Mouse (Mus musculus) embryo, embryonic 11.5 days (tissue): ENCODE measurements around the gene Cd180.
"Not testable (repeated sequence)": the region's sequence is repeated elsewhere in the genome, so short reads cannot be mapped to it uniquely, and the experiment has no call there.

ENCODE experiments used
- DNase-seq: peaks from one replicate; pipeline ENCODE4 v3.0.0-alpha.2; 2012; ENCODE audit warnings: low read depth, low spot score

The Cd180 gene

GRCm38 (mm10) chr13:102677602-102678001 lies 15.8 kb upstream of the Cd180 start:
- DNase-seq = not testable (repeated sequence)

DNA sequence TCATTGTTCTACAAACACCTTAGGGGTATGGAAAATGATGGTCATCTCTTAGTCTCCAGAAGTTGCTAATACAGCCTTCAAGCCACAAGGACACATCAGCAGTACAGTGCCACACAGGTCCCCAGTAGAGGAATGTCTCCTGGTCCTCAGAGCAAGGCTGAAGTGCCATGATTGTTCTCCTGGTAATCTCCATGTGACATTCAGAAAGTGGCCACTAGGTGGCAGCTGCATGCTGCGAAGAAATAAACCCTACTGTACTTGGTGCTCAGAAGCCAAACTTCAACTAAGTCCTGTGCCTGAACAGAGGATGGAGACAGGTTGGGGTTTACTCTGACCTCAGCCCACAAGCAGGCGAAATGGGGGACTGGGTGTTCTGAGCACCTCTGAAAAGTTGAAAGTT lies 14.9 kb upstream of the Cd180 start:
- DNase-seq = peak; percentile 66

DNA sequence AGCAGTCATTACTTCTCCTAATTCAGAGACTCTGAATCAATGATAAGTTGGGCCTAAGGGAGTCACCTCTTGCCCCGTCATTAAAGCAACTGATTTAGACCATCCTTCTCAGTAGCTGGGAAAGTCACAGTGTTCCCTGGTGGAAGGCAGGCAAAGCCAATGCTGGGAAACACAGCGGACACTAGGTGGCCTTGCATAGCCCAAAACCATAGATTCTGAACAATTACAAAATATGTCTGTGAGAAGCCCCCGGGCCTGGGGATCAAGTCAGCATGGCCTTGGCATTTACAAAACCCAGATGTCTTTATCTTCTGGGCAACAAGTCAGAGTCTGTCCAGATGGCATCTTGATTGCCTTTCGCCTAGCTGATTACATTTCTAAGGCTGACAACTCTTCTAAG lies 8.5 kb upstream of the Cd180 start:
- no peak for DNase-seq

GRCm38 (mm10) chr13:102688121-102688520 lies 5.2 kb upstream of the Cd180 start:
- DNase-seq = no peak

- DNase-seq = no peak
Measured at GRCm38 (mm10) chr13:102689201-102690090, 3.9 kb upstream of the Cd180 start.

GRCm38 (mm10) chr13:102690184-102690583 lies 3.2 kb upstream of the Cd180 start:
- DNase-seq = no peak

- no peak for DNase-seq
Measured at GRCm38 (mm10) chr13:102691408-102692150, 1.8 kb upstream of the Cd180 start.

- DNase-seq = no peak
Measured at GRCm38 (mm10) chr13:102694154-102694553, 796 bp downstream of the Cd180 start.

GRCm38 (mm10) chr13:102695121-102695905 lies 2.0 kb downstream of the Cd180 start:
- no peak for DNase-seq

GRCm38 (mm10) chr13:102698335-102698734 lies 5.0 kb downstream of the Cd180 start:
- DNase-seq = no peak

DNA sequence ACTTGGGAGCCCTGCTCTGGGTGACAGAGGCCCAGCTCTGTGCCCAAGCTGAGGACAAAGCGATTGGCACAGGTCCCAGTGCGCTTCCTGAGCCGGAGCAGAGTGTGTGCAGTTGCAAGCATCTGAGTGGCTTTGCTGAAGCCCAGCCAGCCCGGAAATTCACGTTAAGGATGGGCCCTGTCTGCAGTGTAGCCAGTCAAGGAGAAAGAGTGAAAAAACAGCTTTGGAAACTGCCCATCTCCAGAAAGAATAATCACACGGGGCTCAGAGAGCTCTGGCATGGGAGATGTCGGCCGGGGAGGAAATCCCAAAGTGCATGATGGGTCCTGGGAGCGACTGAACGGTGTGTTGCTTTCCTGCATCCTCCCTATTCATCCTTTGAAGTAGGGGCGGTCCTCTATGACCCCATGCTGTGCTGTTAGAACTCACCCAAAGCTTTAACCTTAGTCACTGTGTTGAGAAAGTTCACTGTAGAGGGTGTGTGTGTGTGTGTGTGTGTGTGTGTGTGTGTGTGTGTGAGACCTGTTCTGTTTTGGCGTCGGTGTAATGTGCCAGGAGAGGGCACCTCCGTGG lies 5.5 kb downstream of the Cd180 start:
- DNase-seq = no peak

GRCm38 (mm10) chr13:102700176-102700575 lies 6.8 kb downstream of the Cd180 start:
- DNase-seq = no peak

GRCm38 (mm10) chr13:102700744-102701143 lies 7.4 kb downstream of the Cd180 start:
- DNase-seq = no peak

- no peak for DNase-seq
Measured at GRCm38 (mm10) chr13:102716973-102717372, 23.6 kb downstream of the Cd180 start.

GRCm38 (mm10) chr13:102725416-102725815 lies 32.1 kb downstream of the Cd180 start:
- no peak for DNase-seq

- DNase-seq = no peak
Measured at GRCm38 (mm10) chr13:102725906-102726305, 32.5 kb downstream of the Cd180 start.

GRCm38 (mm10) chr13:102726876-102727275 lies 33.5 kb downstream of the Cd180 start:
- DNase-seq = no peak

DNA sequence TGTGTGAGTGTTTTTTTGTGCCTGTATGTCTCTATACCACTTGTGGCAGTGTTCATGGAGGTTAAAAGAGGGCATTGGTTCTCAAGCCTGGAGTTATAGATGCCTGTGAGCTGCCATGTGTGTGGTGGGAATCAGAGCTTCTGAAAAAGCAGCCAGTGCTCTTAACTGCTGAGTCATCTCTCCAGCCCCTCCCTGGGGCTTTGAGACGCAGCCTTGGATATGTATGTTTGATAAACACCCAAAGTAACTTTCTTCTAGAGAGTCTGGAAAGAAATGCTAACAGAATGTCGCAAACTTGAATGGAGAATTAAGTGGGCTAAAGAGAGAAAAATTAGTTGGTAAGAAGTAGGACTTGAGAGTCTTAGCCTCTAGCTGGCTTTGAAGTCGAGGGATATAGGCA lies 34.7 kb downstream of the Cd180 start:
- no peak for DNase-seq

DNA sequence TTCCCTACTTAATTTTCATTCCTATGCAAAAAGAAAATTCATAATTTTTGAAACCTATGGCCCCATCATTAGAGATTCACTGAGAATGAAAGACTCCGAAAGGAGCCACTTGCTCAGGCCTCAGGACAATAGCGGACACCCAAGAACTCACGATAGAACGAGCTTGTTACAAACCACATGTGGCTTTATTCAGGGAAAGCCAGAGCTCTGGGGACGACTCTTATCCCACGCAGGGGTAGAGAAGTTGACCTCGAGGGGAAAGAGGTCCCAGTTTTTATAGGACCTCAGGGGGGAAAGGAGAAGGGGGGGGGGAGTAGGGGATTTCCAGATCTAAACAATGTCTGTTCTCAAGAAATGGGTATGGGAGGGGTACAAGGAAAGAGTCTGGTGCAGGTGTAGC lies 35.6 kb downstream of the Cd180 start:
- DNase-seq = not testable (repeated sequence)

DNA sequence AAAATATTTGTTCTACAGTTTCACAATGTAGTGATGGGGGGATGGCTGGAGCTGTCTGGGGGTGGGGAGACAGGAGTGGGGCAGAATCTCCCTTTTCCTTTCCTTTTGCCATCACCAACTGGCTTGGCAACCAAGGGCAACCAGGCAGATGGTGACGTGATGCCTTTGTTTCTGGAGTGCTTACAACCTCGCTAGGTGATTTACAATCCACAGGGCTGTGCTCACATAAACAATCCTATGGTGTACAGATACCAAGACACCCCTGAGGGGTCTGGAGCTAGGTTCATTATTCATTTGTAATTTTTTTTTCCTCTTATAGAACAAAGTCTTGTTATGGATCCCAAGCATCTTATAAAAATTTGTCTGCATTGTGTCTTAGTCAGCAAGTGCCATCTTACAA lies 39.7 kb downstream of the Cd180 start:
- DNase-seq = no peak

- no peak for DNase-seq
Measured at GRCm38 (mm10) chr13:102737811-102738210, 44.5 kb downstream of the Cd180 start.
